ENCODE assay signal across 12 mouse cellular contexts in the genomic region with DNA sequence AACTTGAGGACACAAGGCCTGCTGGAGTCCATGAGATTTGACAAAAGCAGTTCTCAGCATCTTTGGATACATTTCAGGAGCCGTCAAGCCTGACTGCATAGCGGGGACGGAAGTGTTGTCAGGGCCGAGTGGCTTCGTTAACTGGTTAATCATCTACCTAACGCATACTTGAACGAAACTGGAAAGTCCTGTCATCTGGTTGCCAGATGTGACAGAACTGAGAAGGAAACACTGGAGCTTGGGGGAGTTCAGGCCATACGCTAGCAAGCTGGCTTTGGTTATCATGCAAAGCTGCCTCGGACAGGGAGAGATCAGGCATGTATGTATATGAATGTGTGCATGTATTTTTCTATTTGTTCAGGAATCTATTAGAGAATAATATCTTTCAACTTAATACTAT. TPM values are rescaled to one million over a fixed set of nuclear protein-coding genes. Genes with fewer than 3 reads are reported as not detected.
DNase-seq lines count a peak whose midpoint lies in the region; ATAC-seq lines count a peak whose summit lies in the region.
"Had no signal": no experiment of that assay in that cellular context is flagged by ENCODE, and none has a peak within 500 bp of the region (broad histone marks: within the 10 kb centered on the region; RNA-seq: fewer than 3 reads in every experiment).

No protein-coding gene starts in this region.

- no peaks in the 10 kb centered on the region for H3K36me3 ChIP-seq in forebrain, embryonic 14.5 days (ENCODE audit: control insufficient read depth, insufficient read depth, low read length)
- H3K36me3 ChIP-seq: embryonic facial prominence, embryonic 13.5 days had no signal

- H3K9me3 ChIP-seq in forebrain, embryonic 14.5 days (replicated peaks; ENCODE audit: control insufficient read depth, low read length): no peaks in the 10 kb centered on the region; the same call in 1 of the 2 replicates

- H3K4me2 ChIP-seq in forebrain, embryonic 14.5 days (ENCODE audit: low read length): no peak overlapping the region
- H3K4me2 ChIP-seq: embryonic facial prominence, embryonic 13.5 days had no signal

- peak; percentile 87 for DNase-seq in embryo, embryonic 10 days (ENCODE audit: low spot score)
- DNase-seq in forelimb bud, embryonic 11.5 days (ENCODE audit: low read depth, low spot score): peak; percentile 93
- peak; percentile 55 for DNase-seq in kidney, postnatal 10 days
- DNase-seq in lung, postnatal 10 days: peak; percentile 41
- DNase-seq in forebrain, embryonic 14.5 days (ENCODE audit: low spot score): no peak
- DNase-seq in thymus, postnatal 14 days: no peak
- no peak for DNase-seq in layer of hippocampus, postnatal 14 days (ENCODE audit: low spot score in 2 of 2)
- DNase-seq: right cerebral cortex, postnatal 14 days; thymus, adult 2 months had no signal

- no peak overlapping the region for H3K27ac ChIP-seq in forebrain, embryonic 14.5 days (ENCODE audit: low read depth, low read length)
- H3K27ac ChIP-seq: embryonic facial prominence, embryonic 13.5 days; macrophage had no signal

- WGBS in forebrain, embryonic 14.5 days: 40% methylated on average over 9 of the region's 9 CpGs

- no peaks in the 10 kb centered on the region for H3K27me3 ChIP-seq in forebrain, embryonic 14.5 days (replicated peaks; ENCODE audit: control insufficient read depth, insufficient read depth, low read length)
- H3K27me3 ChIP-seq: embryonic facial prominence, embryonic 13.5 days had no signal

- H3K4me1 ChIP-seq in forebrain, embryonic 14.5 days (ENCODE audit: control insufficient read depth, insufficient read depth, low read length): no peaks in the 10 kb centered on the region

- ATAC-seq in forebrain, embryonic 14.5 days: no peak
- no peak for ATAC-seq in frontal cortex, adult (ENCODE audit: low TSS enrichment)

- no peak overlapping the region for H3K9ac ChIP-seq in forebrain, embryonic 14.5 days (ENCODE audit: low read length)
- H3K9ac ChIP-seq: embryonic facial prominence, embryonic 13.5 days had no signal

- H3K4me3 ChIP-seq in forebrain, embryonic 14.5 days (ENCODE audit: low read depth, low read length): no peak overlapping the region
- H3K4me3 ChIP-seq: embryonic facial prominence, embryonic 13.5 days had no signal

RNA-seq across cellular contexts. Expression of a gene that starts 45.8 kb away (rescaled TPM):
- polyA plus RNA-seq in forebrain, embryonic 14.5 days (2014; fragmentation: Nextera tagmentation; extraction: Ambion mirVana): 76.2 and 88.9 TPM in 2 replicates
- 100 to 1,000 TPM; 198 to 222 TPM for total RNA-seq in layer of hippocampus, postnatal 14 days (2021)

Comparison
In these comparisons a context has a peak if more than half of its experiments do, and no peak if none do; other contexts are left out.
1. DNase-seq: peak in embryo, embryonic 10 days (single experiment), forelimb bud, embryonic 11.5 days (single experiment), kidney, postnatal 10 days (single experiment) and lung, postnatal 10 days (single experiment); none in forebrain, embryonic 14.5 days (single experiment), thymus, postnatal 14 days (single experiment) and layer of hippocampus, postnatal 14 days (0 of 2).